Mouse (Mus musculus) T-helper 2 cell (primary cell): ENCODE results near the gene Sept1.
"Not testable (repeated sequence)": the region's sequence is repeated elsewhere in the genome, so short reads cannot be mapped to it uniquely, and the experiment has no call there.

Experiments
- in situ Hi-C: fragments of 300-600 bp; cut with MboI, MseI; formaldehyde crosslinking; loops from one replicate; pipeline ENCODE4 v1.15.1; 2025; ENCODE audit warnings: high pct_unique_total_duplicates

Sept1 gene

DNA sequence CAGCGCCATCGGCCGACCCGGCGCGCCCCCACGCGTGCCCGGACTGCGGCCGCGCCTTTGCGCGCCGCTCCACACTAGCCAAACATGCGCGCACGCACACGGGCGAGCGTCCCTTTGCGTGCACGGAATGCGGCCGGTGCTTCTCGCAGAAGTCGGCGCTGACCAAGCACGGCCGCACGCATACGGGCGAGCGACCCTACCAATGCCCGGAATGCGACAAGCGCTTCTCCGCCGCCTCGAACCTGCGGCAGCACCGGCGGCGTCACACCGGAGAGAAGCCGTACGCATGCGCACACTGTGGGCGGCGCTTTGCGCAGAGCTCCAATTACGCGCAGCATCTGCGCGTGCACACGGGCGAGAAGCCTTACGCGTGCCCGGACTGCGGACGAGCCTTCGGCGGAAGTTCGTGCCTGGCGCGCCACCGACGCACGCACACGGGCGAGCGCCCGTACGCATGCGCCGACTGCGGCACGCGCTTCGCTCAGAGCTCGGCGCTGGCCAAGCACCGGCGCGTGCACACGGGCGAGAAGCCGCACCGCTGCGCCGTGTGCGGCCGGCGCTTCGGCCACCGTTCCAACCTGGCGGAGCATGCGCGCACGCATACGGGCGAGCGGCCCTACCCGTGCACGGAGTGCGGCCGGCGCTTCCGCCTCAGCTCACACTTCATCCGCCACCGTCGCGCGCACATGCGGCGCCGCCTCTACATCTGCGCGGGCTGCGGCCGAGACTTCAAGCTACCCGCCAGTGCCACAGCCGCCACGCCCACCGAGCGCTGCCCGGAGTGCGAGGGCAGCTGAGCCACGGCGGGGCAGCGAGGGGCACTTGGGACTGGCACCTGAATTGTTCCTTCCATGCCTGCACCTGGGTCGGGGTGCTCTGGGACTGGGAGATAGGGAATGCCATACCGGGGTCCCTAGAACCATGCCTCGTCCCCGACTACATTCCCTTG, 21.2 kb upstream of the Sept1 start:
- in situ Hi-C loops, result no loop called here

DNA sequence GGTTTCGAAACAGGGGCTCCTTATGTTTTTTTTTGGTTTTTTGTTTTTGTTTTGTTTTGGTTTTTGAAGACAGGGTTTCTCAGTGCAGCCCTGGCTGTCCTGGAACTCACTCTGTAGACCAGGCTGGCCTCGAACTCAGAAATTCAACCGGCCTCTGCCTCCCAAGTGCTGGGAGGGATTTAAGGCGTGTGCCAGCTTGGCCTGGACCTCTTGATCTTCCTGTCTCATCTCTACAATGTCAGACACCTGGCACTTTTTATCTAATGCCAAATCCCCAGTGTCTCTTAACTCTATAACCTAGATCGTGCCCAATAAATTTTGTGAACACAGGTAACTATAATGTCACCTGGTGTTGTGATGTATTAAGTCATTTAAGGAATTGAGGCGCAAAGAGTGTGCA, 20.4 kb upstream of the Sept1 start:
- in situ Hi-C loops, result no loop called here

DNA sequence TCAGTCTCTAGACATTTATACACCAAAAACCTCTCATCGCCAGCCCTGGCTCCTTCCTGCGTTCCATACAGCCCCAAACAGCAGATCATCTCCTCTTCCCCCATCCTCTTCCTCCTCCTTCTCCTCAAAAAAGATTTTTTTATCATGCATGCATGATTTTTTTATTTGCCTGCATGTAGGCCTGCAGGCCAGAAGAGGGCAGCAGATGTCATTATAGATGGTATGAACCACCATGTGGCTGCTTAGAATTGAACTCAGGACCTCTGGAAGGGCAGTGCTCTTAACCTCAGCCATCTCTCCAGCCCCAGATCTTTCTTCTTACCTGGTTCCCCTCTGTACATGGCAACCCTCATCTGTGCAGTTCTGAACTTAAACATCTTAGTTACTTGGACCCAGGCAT, 19.5 kb upstream of the Sept1 start:
- in situ Hi-C loops, result no loop called here

DNA sequence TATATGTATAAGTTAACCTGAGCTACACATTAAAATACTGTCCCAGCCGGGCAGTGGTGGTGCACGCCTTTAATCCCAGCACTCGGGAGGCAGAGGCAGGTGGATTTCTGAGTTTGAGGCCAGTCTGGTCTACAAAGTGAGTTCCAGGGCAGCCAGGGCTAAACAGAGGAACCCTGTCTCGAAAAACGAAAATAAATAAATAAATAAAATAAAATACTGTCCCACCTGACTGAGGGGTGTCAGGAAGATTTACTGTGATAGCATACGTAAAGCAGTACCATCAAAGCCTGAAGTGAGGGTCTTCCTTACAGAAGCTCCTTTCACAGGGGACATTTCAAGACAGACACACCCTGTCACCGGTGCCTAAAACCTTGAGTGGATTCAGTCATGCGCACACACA, 17.6 kb upstream of the Sept1 start:
- in situ Hi-C loops, result not testable (repeated sequence)

DNA sequence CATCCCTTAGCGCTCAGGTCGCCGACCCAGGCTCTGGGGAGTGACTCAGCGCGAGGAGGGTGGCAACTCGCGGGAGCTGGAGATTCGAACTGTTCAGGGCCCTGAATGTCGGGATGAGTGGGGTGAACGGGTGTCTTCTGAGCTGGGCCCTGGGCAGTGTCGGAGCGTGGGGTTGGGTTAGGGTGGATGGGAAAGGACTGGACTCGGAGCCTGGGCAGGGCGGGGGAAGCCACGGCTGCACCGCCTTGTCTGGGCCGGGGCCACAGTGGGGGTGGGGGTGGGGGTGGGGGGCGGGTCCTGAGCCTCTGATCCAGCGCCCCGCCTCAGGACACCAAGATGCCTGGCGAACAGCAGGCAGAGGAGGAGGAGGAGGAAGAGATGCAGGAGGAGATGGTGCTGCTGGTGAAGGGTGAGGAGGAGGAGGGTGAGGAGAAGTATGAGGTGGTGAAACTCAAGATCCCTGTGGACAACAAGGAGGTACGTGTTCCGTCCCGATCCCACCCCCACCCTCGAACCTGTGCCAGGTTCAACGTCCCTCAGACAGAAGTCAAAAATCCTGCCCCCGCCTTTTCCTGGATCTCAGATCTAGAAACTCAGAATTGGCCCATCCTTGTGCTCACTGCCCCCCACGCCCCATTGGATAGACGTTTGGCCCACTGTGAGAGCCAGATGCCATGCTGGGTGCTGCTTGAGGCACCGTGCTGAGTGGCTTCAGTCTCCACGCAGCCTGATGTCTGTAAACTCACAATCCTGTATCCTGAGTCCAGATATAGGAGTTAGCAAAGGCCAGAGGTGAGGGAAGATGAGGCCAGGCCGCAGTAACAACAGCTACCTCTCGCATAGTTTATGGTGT, 12.0 kb upstream of the Sept1 start:
- in situ Hi-C loops, result no loop called here

DNA sequence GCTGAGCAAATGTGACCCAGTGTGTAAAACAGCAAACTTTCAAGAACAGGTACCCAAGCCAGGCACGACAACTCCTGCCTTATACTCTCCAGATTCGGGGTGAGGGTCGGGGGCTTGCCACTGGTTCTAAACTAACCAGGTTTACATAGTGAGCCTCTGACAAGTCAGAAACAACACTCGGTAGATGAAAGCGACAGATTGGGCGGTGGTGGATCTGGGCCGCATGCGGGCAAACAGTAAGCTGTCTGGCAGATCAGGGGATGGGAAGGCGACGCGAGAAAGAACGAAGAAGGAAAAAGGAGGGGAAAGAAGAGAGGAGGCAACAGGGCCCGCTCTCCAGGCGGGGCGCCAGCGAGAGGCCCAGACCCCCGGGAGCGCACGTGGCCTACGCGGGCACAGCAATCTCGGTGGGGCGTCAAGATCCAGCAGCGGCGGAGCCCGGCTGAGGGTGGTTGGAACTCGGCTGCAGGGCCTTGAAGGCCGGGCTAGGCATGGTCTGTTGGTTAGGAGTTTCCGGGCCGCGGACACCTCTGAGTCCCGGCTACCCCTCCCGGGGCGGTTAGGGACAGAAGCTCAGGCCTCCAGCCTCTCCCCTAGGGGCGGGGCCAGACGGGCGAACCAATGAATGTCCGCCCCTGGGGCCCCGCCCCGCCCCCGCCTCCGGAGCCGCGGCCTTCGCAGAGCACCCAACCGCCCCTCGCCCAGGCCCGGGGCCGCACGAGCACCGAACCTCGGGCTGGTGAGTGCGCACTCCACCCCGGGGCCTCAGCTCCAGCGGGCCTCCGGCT, 11.1 kb upstream of the Sept1 start, which contains the start of gene Zfp771:
Zfp771 (plus strand) TSS at position 405 of the 788 bp plus-strand sequence.
- in situ Hi-C loops, result no loop called here

DNA sequence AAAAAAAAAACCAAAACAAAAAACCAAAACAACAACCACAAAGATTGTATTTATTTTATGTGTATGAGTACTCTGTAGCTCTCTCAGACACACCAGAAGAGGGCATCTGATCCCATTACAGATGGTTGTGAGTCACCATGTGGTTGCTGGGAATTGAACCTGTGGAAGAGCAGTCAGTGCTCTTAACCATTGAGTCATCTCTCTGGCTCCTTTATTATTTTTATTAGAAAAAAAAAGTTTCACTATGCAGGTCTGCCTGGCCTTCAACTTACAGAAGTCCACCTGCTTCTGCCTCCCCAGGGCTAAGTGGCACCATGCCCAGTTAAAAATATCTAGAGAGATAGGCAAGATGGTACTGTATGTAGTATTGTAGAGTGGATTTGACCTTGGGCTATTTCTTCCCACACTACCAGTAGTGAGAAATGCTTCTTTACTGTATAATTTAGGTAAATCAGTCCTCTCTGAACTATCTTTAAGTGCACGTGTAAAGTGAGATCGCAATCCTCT, 10.5 kb upstream of the Sept1 start:
- in situ Hi-C loops, result no loop called here

DNA sequence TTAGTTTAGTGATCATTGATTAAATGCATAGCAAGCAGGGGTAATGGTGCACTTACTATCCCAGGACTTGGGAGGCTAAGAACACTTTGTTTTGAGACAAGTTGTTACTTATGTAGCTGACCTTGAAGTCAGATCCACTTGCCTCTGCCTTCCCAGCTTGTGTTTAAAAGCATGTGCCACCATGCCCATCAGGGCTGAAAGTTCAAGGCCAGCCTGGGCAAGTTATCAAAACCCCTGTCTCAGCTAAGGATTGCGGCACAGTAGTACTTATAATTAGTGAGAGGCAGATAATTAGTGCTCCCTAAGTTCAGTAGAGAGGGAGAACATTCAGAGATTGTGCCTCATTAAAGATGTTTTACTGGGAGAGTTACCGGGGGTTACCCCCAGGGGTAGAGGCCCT, 1.8 kb upstream of the Sept1 start:
- in situ Hi-C loops, result no loop called here

DNA sequence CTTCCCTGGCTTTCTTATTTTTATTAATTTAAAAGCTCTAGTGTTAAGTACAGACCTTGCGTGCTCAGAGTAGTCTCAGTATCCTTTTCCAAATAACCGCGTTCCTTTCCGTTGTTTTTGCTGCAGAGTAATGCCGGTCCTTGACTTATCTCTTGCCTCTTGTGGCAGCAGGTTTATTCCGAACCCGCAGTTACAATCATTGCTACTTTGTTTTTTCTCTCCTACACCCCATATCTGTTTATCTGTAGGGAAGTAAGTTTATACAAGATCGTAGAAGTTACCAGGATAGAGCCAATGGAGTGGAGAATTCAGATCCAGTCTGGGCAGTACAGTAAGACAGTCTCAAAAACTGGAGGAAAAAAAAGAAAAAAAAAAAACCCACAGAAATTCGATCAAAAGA, 835 bp upstream of the Sept1 start:
- in situ Hi-C loops, result no loop called here

DNA sequence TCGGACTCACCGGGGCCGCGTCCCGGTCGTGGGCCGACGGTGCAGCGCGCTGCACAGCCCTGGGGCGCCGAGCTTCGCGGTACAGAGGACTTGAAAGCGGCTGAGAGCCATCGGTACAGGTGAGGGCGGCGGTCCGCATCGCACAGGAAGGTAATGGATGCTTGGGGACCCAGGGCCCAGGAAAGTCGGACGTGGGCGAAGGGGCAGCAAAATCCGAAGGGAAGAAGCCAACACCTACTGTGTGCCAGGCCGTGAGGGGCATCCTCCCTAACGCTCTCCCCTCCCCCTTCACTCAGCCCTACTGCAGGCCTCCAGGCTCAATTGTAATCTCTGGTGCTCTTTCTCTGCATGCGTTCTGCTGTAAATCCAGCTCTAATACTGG, 429 bp upstream of the Sept1 start:
- in situ Hi-C loops, result no loop called here

DNA sequence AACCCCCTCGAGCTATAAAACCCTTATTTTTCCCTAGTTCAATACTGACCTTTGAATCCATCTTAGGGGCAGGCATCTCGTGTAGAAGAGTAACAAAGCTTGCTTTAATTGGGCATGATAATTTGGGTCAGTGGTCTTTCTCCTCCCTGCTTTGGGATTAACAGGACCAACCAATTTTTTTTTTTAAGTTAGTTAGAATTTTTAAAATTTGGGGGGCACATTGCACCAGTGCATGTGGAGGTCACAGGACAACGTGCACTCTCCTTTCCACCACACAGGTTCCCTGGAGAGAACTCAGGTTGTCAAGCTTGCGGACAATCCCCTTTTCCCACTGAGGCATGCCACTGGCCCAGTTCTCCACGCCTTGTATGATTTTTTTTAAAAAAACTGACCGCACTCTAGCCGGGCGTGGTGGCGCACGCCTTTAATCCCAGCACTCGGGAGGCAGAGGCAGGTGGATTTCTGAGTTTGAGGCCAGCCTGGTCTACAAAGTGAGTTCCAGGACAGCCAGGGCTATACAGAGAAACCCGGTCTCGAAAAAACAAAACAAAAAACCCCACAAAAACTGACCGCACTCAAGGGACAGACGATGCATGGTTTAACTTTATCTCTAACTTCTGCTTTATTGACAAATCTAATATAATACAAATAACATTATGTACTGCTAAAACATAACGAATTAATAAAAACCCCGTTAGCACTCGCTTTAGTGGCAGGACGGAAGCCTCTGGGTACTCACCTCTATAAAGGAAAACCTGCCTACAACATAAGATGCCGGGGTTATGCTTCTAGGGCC, 906 bp downstream of the Sept1 start:
- in situ Hi-C loops, result no loop called here

DNA sequence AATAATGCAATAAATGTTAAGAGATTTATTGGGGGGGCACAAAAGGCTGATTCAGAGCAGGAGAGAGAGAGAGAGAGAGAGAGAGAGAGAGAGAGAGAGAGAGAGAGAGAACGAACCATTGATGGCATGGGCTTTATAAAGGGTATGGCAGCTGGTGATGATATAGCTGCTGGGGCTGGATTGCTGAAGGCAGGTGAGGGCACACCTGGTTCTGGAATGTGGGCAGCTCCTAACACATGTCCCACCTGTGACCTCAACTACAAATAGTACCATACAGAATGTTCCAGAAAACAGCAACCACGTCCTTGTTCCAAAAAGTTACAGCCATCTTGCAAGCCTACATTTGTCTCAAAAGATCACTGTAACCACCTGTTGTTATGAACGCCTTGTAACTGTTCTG, 1.6 kb downstream of the Sept1 start:
- in situ Hi-C loops, result no loop called here

DNA sequence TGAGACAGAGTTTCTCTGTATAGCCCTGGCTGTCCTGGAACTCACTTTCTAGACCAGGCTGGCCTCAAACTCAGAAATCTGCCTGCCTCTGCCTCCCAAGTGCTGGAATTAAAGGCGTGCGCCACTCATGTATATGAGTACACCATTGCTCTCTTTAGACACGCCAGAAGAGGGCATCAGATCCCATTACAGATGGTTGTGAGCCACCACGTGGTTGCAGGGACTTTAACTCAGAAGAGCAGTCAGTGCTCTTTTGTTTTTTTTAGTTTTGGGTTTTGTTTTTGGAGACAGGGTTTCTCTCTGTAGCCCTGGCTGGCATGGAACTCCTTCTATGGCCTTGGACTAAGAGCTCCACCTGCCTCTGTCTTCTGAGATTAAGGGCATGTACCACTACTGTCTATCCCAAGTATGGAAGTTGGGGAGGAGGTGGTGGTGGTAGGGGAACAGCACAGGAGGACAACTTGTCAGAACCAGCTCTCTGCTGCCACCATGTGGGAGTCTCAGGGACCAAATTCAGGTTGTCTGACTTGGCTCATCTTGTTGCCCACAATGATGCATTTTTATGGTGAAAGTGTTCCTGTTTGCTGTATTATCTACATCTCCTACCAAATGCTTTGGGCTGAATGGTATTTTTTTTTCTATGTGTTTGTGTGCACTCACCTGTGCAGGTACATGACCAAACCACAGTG, 4.2 kb downstream of the Sept1 start:
- in situ Hi-C loops, result no loop called here

DNA sequence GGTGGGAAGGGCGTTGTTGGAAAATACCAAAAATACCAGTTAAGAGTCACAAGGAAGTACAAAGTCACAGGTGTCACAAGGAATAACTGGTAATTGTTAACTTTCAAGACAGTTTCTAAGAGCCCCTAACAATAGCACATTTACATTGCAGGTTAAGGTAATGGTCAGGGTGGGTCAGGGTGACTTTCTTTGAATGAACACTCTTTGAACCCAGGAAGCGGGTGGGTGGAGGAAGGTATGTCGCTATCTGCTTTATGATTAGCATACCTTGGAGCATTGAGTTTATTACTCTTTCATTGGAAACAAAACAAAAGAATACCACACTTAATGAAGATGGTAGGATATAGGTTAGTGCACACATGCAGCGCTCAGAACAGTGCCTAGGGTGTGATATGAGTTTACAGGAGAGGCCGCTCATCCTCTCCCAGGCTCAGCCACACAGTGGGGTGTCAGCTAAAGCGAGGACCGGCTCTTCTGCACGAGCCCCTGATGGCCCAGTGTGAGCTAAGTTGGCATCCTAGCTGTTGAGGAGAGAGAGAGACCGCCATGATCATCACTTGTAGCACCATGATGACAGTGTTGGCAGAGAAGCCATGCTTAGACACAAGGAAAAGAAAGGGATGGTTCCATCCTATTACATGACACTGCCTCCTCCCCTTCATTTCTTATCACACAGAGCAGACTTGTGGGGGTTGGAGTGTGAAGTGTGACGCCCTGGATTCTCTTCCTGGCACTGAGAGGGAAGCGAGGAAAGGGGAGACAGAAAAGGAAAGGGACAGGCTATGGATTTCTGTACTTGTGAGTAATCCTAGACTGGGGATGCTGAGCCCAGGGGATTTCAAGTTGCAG, 7.6 kb downstream of the Sept1 start:
- in situ Hi-C loops, result no loop called here

DNA sequence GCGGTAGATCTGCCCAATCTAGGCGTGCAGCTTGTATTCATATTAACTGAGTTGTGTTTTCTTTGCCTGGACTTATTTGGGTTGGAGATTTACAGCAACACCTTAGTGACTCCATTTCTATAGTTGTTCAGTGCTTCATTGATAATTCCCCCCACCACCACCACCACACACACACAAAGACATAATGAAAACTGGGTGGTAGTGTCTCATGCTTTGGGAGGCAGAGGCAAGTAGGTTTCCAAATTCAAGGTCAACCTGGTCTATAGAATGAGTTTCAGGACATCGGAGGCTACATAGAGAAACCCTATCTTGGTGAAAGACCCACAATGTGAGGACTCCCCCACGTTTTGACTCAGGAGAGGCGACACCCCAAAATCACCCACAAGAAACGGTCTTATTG, 8.3 kb downstream of the Sept1 start:
- in situ Hi-C loops, result no loop called here

DNA sequence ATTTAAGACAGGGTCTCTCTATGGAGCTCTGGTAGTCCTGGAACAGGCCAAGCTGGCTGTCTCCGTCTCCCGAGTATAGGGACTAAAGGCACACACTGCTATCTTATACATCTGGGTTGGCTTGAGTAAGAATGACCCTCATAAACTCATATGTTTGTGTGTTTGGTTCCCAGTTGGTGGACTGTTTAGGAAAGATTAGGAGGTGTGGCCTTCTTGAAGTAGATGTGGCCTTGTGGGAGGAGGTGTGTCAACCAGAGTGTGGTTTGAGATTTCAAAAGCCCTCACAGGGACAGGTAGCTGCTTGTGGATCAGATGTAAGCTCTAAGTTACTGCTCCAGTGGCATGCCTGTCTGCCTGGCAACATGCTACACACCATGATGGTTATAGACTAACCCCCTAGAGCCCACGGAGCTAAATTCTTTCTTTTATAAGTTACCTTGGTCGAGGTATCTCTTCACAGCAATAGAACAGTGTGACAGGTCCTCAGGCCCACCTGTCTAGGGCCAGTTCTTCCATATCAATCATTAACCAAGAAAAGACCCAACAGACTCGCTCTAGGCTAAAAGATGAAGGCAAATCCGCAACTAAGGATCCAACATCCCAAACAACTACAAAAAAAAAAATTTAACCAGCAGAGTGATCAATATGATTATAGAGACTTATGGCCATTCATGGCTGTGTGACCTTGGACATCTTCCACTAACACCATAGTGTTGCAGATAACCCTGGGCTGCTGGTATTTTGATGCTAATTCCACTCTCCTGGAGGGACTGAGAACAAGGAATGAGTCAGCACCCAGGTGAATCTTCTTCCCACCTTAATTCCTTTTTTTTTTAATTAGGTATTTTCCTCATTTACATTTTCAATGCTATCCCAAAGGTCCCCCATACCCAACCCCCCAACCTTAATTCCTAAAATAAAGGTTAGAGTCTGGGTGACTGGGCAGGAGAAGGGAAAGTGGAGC, 9.1 kb downstream of the Sept1 start:
- in situ Hi-C loops, result no loop called here

DNA sequence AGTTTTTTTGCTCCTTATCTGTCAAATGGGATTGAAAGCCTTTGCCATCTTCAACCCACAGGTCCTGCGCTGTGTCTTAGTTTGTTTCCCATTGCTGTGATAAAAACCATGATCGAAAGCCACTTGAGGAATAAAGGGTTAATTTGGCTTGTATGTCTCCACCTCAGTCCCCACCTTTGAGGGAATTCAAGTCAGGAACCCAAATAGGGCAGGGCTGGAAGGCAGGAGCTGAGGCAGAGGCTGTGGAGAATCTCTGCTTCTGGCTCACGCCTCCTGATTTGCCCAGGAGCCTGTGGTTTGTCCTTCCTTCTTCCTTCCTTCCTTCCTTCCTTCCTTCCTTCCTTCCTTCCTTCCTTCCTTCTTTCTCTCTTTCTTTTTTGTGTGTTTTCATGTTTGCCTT, 9.8 kb downstream of the Sept1 start:
- in situ Hi-C loops, result no loop called here

DNA sequence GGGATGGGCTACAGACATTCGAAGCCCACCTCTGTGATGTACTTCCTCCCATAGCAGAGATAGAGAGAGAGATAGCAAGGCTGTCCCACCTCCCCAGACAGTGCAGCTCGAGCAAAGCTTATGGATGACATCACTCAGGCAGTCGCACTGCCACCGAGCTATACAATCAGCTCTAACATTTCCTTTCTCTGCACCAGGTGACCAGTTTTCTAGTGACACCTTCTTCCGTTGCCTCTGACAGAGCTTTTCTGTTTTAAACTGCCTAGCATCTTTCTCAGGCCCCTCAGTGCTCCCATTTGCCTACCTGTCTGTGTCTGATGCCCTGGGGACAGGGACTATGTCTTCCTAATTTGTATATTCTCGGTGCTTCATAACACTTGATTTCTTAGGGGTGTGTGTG, 12.5 kb downstream of the Sept1 start:
- in situ Hi-C loops, result no loop called here
